Mouse (Mus musculus): ENCODE measurements around the gene Smim1. TPM values are rescaled to one million over a fixed set of nuclear protein-coding genes. Genes with fewer than 3 reads are reported as not detected.

Gene Smim1
- polyA plus RNA-seq, 1 experiment from 2014 or later, result 19.3 TPM

- Histone ChIP-seq H3K4me1 (no peaks in the 10 kb centered on the region; the same call in 1 of the 2 replicates), H3K27ac (replicated peaks) (no peak within 1 kb of the TSS), H3K4me3 (no peak within 1 kb of the TSS), H3K36me3 (replicated peaks) (no peaks in the 10 kb centered on the region), H3K9me3 (no peaks in the 10 kb centered on the region), H3K27me3 (replicated peaks; ENCODE audit: low read depth, poor library complexity, severe bottlenecking) (no peaks in the 10 kb centered on the region)
- no peak for DNase-seq (ENCODE audit: low spot score)
- 83% methylated on average over 9 of the region's 9 CpGs for WGBS
Observed at GRCm38 (mm10) chr4:154042577-154042976, 16.5 kb upstream of the Smim1 start, which contains the start of gene Ccdc27. Gene Ccdc27, minus strand, starts transcription at chr4:154042677.

- 36% methylated on average over 3 of the region's 3 CpGs for WGBS
- Histone ChIP-seq H3K36me3 (replicated peaks) (no peaks in the 10 kb centered on the region), H3K9me3 (no peaks in the 10 kb centered on the region), H3K27me3 (replicated peaks; ENCODE audit: low read depth, poor library complexity, severe bottlenecking) (no peaks in the 10 kb centered on the region), H3K27ac (replicated peaks) (no peak overlapping the region), H3K4me1 (peaks cover 18% of the 10 kb centered on the region), H3K4me3 (no peak overlapping the region)
- no peak for DNase-seq (ENCODE audit: low spot score)
Observed at GRCm38 (mm10) chr4:154037123-154037522, 11.1 kb upstream of the Smim1 start.

- Histone ChIP-seq H3K4me3 (no peak overlapping the region), H3K9me3 (no peaks in the 10 kb centered on the region), H3K27me3 (replicated peaks; ENCODE audit: low read depth, poor library complexity, severe bottlenecking) (peaks cover 41% of the 10 kb centered on the region), H3K36me3 (replicated peaks) (no peaks in the 10 kb centered on the region), H3K4me1 (peaks cover 32% of the 10 kb centered on the region), H3K27ac (replicated peaks) (no peak overlapping the region)
- DNase-seq (ENCODE audit: low spot score), result no peak
Observed at GRCm38 (mm10) chr4:154028646-154029045, 2.6 kb upstream of the Smim1 start.

GRCm38 (mm10) chr4:154028066-154028465, 2.0 kb upstream of the Smim1 start:
- peaks cover 34% of the 10 kb centered on the region for H3K4me1 ChIP-seq
- no peak overlapping the region for H3K27ac ChIP-seq (replicated peaks)
- H3K27me3 ChIP-seq (replicated peaks; ENCODE audit: low read depth, poor library complexity, severe bottlenecking), result peaks cover 46% of the 10 kb centered on the region
- H3K9me3 ChIP-seq, result no peaks in the 10 kb centered on the region
- H3K36me3 ChIP-seq (replicated peaks), result no peaks in the 10 kb centered on the region
- no peak for DNase-seq (ENCODE audit: low spot score)
- 81% methylated on average over 7 of the region's 7 CpGs for WGBS
- no peak overlapping the region for H3K4me3 ChIP-seq

- 23% methylated on average over 2 of the region's 2 CpGs for WGBS
- peaks cover 47% of the 10 kb centered on the region for H3K27me3 ChIP-seq (replicated peaks; ENCODE audit: low read depth, poor library complexity, severe bottlenecking)
Observed at GRCm38 (mm10) chr4:154026441-154026761, 371 bp upstream of the Smim1 start.

GRCm38 (mm10) chr4:154024729-154025521, 1.1 kb downstream of the Smim1 start:
- Histone ChIP-seq H3K27me3 (replicated peaks; ENCODE audit: low read depth, poor library complexity, severe bottlenecking) (peaks cover 47% of the 10 kb centered on the region), H3K4me3 (peak overlapping the region; percentile 56), H3K27ac (replicated peaks) (peak overlapping the region; percentile 31; the same call in 1 of the 2 replicates), H3K4me1 (peaks cover 38% of the 10 kb centered on the region), H3K9me3 (no peaks in the 10 kb centered on the region), H3K36me3 (replicated peaks) (peaks cover 30% of the 10 kb centered on the region)
- whole genome bisulfite sequencing, result 33% methylated on average over 17 of the region's 17 CpGs
- no peak for DNase-seq (ENCODE audit: low spot score)

More at GRCm38 (mm10) chr4:154026441-154026761, 371 bp upstream of the Smim1 start:
- H3K4me3 ChIP-seq, result peak overlapping the region; percentile 56
- DNase-seq (ENCODE audit: low spot score), result no peak
- H3K36me3 ChIP-seq (replicated peaks), result peaks cover 16% of the 10 kb centered on the region
- H3K4me1 ChIP-seq, result peaks cover 38% of the 10 kb centered on the region
- H3K27ac ChIP-seq (replicated peaks), result peak overlapping the region; percentile 31
- H3K9me3 ChIP-seq, result no peaks in the 10 kb centered on the region

GRCm38 (mm10) chr4:154023754-154024601, 2.1 kb downstream of the Smim1 start:
- Histone ChIP-seq H3K9me3 (no peaks in the 10 kb centered on the region), H3K27ac (replicated peaks) (0 out of 2 replicates have a peak overlapping the region, but pooled peaks have one; percentile 7), H3K4me3 (no peak overlapping the region), H3K4me1 (peaks cover 38% of the 10 kb centered on the region), H3K36me3 (replicated peaks) (peaks cover 40% of the 10 kb centered on the region), H3K27me3 (replicated peaks; ENCODE audit: low read depth, poor library complexity, severe bottlenecking) (peaks cover 47% of the 10 kb centered on the region)
- no peak for DNase-seq (ENCODE audit: low spot score)
- WGBS, result 28% methylated on average over 8 of the region's 8 CpGs

GRCm38 (mm10) chr4:154022844-154023243, 3.2 kb downstream of the Smim1 start:
- Histone ChIP-seq H3K27me3 (replicated peaks; ENCODE audit: low read depth, poor library complexity, severe bottlenecking) (peaks cover 47% of the 10 kb centered on the region), H3K4me1 (peaks cover 38% of the 10 kb centered on the region), H3K9me3 (no peaks in the 10 kb centered on the region), H3K36me3 (replicated peaks) (peaks cover 51% of the 10 kb centered on the region), H3K27ac (replicated peaks) (no peak overlapping the region), H3K4me3 (no peak overlapping the region)
- no peak for DNase-seq (ENCODE audit: low spot score)
- WGBS, result 36% methylated on average over 4 of the region's 4 CpGs

GRCm38 (mm10) chr4:154022407-154022806, 3.6 kb downstream of the Smim1 start:
- Histone ChIP-seq H3K4me1 (peaks cover 38% of the 10 kb centered on the region), H3K27ac (replicated peaks) (no peak overlapping the region), H3K27me3 (replicated peaks; ENCODE audit: low read depth, poor library complexity, severe bottlenecking) (peaks cover 43% of the 10 kb centered on the region), H3K36me3 (replicated peaks) (peaks cover 55% of the 10 kb centered on the region), H3K9me3 (no peaks in the 10 kb centered on the region), H3K4me3 (no peak overlapping the region)
- no peak for DNase-seq (ENCODE audit: low spot score)
- 76% methylated on average over 4 of the region's 4 CpGs for WGBS

GRCm38 (mm10) chr4:154021432-154021831, 4.6 kb downstream of the Smim1 start:
- Histone ChIP-seq H3K9me3 (no peaks in the 10 kb centered on the region), H3K27me3 (replicated peaks; ENCODE audit: low read depth, poor library complexity, severe bottlenecking) (peaks cover 34% of the 10 kb centered on the region), H3K4me3 (no peak overlapping the region), H3K36me3 (replicated peaks) (peaks cover 65% of the 10 kb centered on the region), H3K4me1 (peaks cover 35% of the 10 kb centered on the region), H3K27ac (replicated peaks) (no peak overlapping the region)
- DNase-seq (ENCODE audit: low spot score), result no peak
- WGBS, result 91% methylated on average over 9 of the region's 9 CpGs

- Histone ChIP-seq H3K4me3 (no peak overlapping the region), H3K36me3 (replicated peaks) (peaks cover 84% of the 10 kb centered on the region), H3K9me3 (no peaks in the 10 kb centered on the region), H3K4me1 (peaks cover 18% of the 10 kb centered on the region), H3K27ac (replicated peaks) (no peak overlapping the region), H3K27me3 (replicated peaks; ENCODE audit: low read depth, poor library complexity, severe bottlenecking) (peaks cover 15% of the 10 kb centered on the region)
- peak; percentile 39 for DNase-seq (ENCODE audit: low spot score)
- WGBS, result 76% methylated on average over 7 of the region's 7 CpGs
Observed at GRCm38 (mm10) chr4:154019571-154019970, 6.5 kb downstream of the Smim1 start.

GRCm38 (mm10) chr4:154015476-154015875, 10.6 kb downstream of the Smim1 start:
- peaks cover 73% of the 10 kb centered on the region for H3K36me3 ChIP-seq (replicated peaks)
- no peak overlapping the region for H3K4me3 ChIP-seq
- H3K9me3 ChIP-seq, result no peaks in the 10 kb centered on the region
- no peak overlapping the region for H3K27ac ChIP-seq (replicated peaks)
- no peak for DNase-seq (ENCODE audit: low spot score)
- peaks cover 29% of the 10 kb centered on the region for H3K4me1 ChIP-seq
- no peaks in the 10 kb centered on the region for H3K27me3 ChIP-seq (replicated peaks; ENCODE audit: low read depth, poor library complexity, severe bottlenecking)
- 96% methylated on average over 11 of the region's 11 CpGs for WGBS

All from embryonic facial prominence, embryonic 10.5 days (tissue).